Mouse (Mus musculus) kidney, adult 2 months (tissue): ENCODE measurements around the gene Wdr75.

Source experiments
- CTCF ChIP-seq: fragments of 200-500 bp; conservative IDR thresholded peaks from 2 replicates; pipeline ENCODE4 v1.5.1; 2011; ENCODE audit warnings: low read depth, mild to moderate bottlenecking, control low read depth, low read length, moderate library complexity, mixed read lengths; ENCODE audit not compliant: insufficient read depth, insufficient read length
- POLR2A ChIP-seq: fragments of 200-500 bp; IDR thresholded peaks from one replicate; pipeline ENCODE4 v1.6.1; 2011; ENCODE audit warnings: low read depth, low read length, control low read depth

GRCm38 (mm10) chr1:45835362-45836063, 40.5 kb downstream of the Wdr75 start:
- TF ChIP-seq CTCF = no peak
- no peak for TF ChIP-seq POLR2A
